Mouse (Mus musculus) C3H10T1/2 (cell line): ENCODE measurements around the gene 6030458C11Rik. TPM values are rescaled to one million over a fixed set of nuclear protein-coding genes. Genes with fewer than 3 reads are reported as not detected.

Source experiments
- polyA plus RNA-seq, 2 experiments: library from polyadenylated mRNA; unstranded; fragments of >200 nt; fragmentation: generic; extraction: Trizol; gene quantifications; one replicate each; pipeline ENCODE4 v1.2.1; 2012; ENCODE audit warnings: missing spikeins in 2 of 2

The 6030458C11Rik gene
- 10 to 100 TPM in 1 of 2 experiments, under 1 TPM in 1; 0.74 to 13.1 TPM for polyA plus RNA-seq

GRCm38 (mm10) chr15:12824197-12824952 lies at the start of gene 6030458C11Rik, which contains the start of gene Drosha:
6030458C11Rik (minus strand) TSS chr15:12824649.
Drosha (plus strand) TSS chr15:12824815.

Other genes starting within 250 kb of the 6030458C11Rik start
- gene Pdzd2, start 84.7 kb downstream of the 6030458C11Rik start, polyA plus RNA-seq = 10 to 100 TPM in 1 of 2 experiments, under 1 TPM in 1; 0.37 to 10.8 TPM
- 10 to 100 TPM; 13.0 to 42.3 TPM for gene Drosha, start 166 bp upstream of the 6030458C11Rik start, polyA plus RNA-seq